ENCODE assay signal across 8 mouse cellular contexts in the genomic region with DNA sequence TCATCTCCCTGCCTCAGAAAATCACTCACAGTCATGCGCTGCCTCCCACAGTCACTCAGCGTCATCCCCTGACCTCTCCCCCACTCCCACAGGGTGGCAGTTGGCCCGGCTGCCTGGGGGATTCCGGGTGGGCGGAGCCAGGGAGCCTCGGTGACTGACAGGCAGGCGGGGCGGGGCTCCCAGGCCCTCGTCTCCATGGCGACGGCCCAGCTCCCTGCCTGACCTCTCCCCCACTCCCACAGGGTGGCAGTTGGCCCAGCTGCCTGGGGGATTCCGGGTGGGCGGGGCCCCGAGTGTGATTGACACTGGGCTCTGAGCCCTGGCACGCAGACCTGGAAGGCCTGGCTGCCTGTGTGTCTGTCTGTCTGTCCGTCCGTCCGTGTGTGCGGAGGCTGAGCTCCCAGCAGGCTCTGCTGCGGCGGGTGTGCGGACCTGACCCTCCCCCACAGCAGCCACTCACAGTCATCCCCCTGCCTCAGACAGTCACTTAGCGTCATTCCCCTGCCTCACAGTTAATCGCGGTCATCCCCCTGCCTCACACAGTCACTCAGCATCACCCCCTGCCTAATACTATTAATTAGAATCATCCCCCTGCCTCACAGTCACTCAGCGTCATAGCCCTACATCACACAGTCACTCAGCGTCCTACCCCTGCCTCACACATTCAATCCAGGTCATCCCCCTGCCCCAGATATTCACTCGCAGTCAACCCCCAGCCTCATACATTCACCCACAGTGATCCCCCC. TPM values are rescaled to one million over a fixed set of nuclear protein-coding genes. Genes with fewer than 3 reads are reported as not detected.
DNase-seq lines count a peak whose midpoint lies in the region; ATAC-seq and TF ChIP-seq lines count a peak whose summit lies in the region.
"Not testable (repeated sequence)": the region's sequence is repeated elsewhere in the genome, so short reads cannot be mapped to it uniquely, and the experiment has no call there.

No protein-coding gene starts in this region.

- not testable (repeated sequence) for TF ChIP-seq EP300 in lung, postnatal 0 days (IDR thresholded peaks at IDR 0.05)

- DNase-seq in MN1 (ENCODE audit: low spot score), result peak; percentile 85
- peak; percentile 92 for DNase-seq in cerebellum, adult 9-10 months
- peak; percentile 96 for DNase-seq in frontal cortex, postnatal 36 days (ENCODE audit: low spot score in 2 of 2)
- DNase-seq in layer of hippocampus, postnatal 14 days (ENCODE audit: low spot score in 2 of 2), result peak; percentile 99
- peak; percentile 29 for DNase-seq in lung, postnatal 0 days (ENCODE audit: low spot score)
- peak; percentile 98 for DNase-seq in ovary, postnatal 10 days (ENCODE audit: low spot score)
- DNase-seq in thymus, adult 2 months, result peak; percentile 100

- not testable (repeated sequence) for TF ChIP-seq CTCF in lung, postnatal 0 days (IDR thresholded peaks at IDR 0.05); thymus, adult 2 months (IDR thresholded peaks at IDR 0.05; ENCODE audit: borderline replicate concordance, control insufficient read depth, extremely low read depth, insufficient read depth, low read length, poor library complexity)

- H3K9me3 ChIP-seq in hindbrain, embryonic 13.5 days, result peaks cover 37% of the 10 kb centered on the region
- H3K9me3 ChIP-seq in lung, postnatal 0 days (ENCODE audit: low read length), result peaks cover 43% of the 10 kb centered on the region

- H3K9ac ChIP-seq in hindbrain, embryonic 13.5 days; lung, postnatal 0 days (replicated peaks; ENCODE audit: low read depth): not testable (repeated sequence)

- peak overlapping the region; percentile 21 for H3K4me3 ChIP-seq in hindbrain, embryonic 13.5 days
- not testable (repeated sequence) for H3K4me3 ChIP-seq in lung, postnatal 0 days (ENCODE audit: low read depth, low read length); thymus, adult 2 months (ENCODE audit: control insufficient read depth, insufficient read depth, low read length)

- H3K4me2 ChIP-seq in hindbrain, embryonic 13.5 days, result peak overlapping the region; percentile 38; the same call in 1 of the 2 replicates
- 0 out of 2 replicates have a peak overlapping the region, but pooled peaks have one; percentile 0 for H3K4me2 ChIP-seq in lung, postnatal 0 days (replicated peaks; ENCODE audit: low read depth, low read length)

- TF ChIP-seq POLR2A in thymus, adult 2 months (IDR thresholded peaks at IDR 0.05; ENCODE audit: control insufficient read depth, extremely low read depth, insufficient read depth, low read length, poor library complexity), result not testable (repeated sequence)

- WGBS in hindbrain, embryonic 13.5 days, result 40% methylated on average over 21 of the region's 28 CpGs
- 51% methylated on average over 25 of the region's 28 CpGs for WGBS in lung, postnatal 0 days
- 13% methylated on average over 12 of the region's 28 CpGs for WGBS in thymus, adult 2 months

- H3K27ac ChIP-seq in hindbrain, embryonic 13.5 days; lung, postnatal 0 days (ENCODE audit: low read length): not testable (repeated sequence)
- peak overlapping the region; percentile 9; the same call in 1 of the 2 replicates for H3K27ac ChIP-seq in thymus, adult 2 months (ENCODE audit: control insufficient read depth, insufficient read depth, low read length)

- H3K4me1 ChIP-seq in hindbrain, embryonic 13.5 days (replicated peaks); lung, postnatal 0 days (ENCODE audit: insufficient read depth, low read depth, low read length); thymus, adult 2 months (replicated peaks; ENCODE audit: control insufficient read depth, insufficient read depth, low read length): not testable (repeated sequence)

- H3K36me3 ChIP-seq in hindbrain, embryonic 13.5 days, result peaks cover 32% of the 10 kb centered on the region
- H3K36me3 ChIP-seq in lung, postnatal 0 days (ENCODE audit: insufficient read depth, low read length), result peaks cover 11% of the 10 kb centered on the region; the same call in 1 of the 2 replicates
- not testable (repeated sequence) for H3K36me3 ChIP-seq in thymus, adult 2 months (ENCODE audit: control insufficient read depth, insufficient read depth, low read length)

- H3K27me3 ChIP-seq in hindbrain, embryonic 13.5 days; lung, postnatal 0 days (replicated peaks; ENCODE audit: insufficient read depth, low read length); thymus, adult 2 months (ENCODE audit: control insufficient read depth, insufficient read depth, low read length): not testable (repeated sequence)

- ATAC-seq in hindbrain, embryonic 13.5 days (ENCODE audit: low FRiP score), result peak; percentile 9; the same call in 1 of the 2 replicates
- ATAC-seq in lung, postnatal 0 days, result peak; percentile 42

RNA-seq across cellular contexts. Expression of a gene that starts 18.2 kb away (rescaled TPM):
- 169 and 177 TPM in 2 replicates for polyA plus RNA-seq in hindbrain, embryonic 13.5 days (2015; fragmentation: Nextera tagmentation; extraction: Ambion mirVana)
- 100 to 1,000 TPM; 225 to 399 TPM for total RNA-seq in layer of hippocampus, postnatal 14 days (2021)
- polyA plus RNA-seq in lung, postnatal 0 days (2015; fragmentation: Nextera tagmentation; extraction: Ambion mirVana), result 90.2 and 116 TPM in 2 replicates
- polyA plus RNA-seq in thymus, adult 2 months (2012; rRNA removed), result 1,607 and 1,995 TPM in 2 replicates

Comparison
In these comparisons a context has a peak if more than half of its experiments do, and no peak if none do; other contexts are left out.
1. DNase-seq: peak in every context shown above with its lines; median percentile 100 in thymus, adult 2 months; 99 in layer of hippocampus, postnatal 14 days; 98 in ovary, postnatal 10 days; 96 in frontal cortex, postnatal 36 days; 92 in cerebellum, adult 9-10 months; 85 in MN1; 29 in lung, postnatal 0 days.